Mouse (Mus musculus) midbrain, embryonic 15.5 days (tissue): ENCODE data around the gene Syce2. TPM values are rescaled to one million over a fixed set of nuclear protein-coding genes. Genes with fewer than 3 reads are reported as not detected.

ENCODE experiments used
- microRNA-seq: library from miRNA; unstranded; fragments of <30 nt; microRNA quantifications from one replicate; pipeline ENCODE4, GENCODE M21; 2016
- polyA plus RNA-seq: library from polyadenylated mRNA; unstranded; fragments of >200 nt; fragmentation: Nextera tagmentation; extraction: Ambion mirVana; gene quantifications from 2 replicates; pipeline ENCODE4 v1.2.1, GENCODE M21; 2015

The Syce2 gene
- polyA plus RNA-seq, 1 experiment from 2014 or later, result 18.4 TPM

Small RNA genes within 50 kb of the gene (microRNA-seq; reads per million reads assigned to microRNA genes)
- not detected for gene Gm24197
- 4.0 reads per million, percentile 20 among the genes with 10 or more reads in this experiment for gene Mir7069

Other genes starting within 250 kb of the Syce2 start
- gene Ier2, start 209.3 kb upstream of the Syce2 start, polyA plus RNA-seq, result 16.9 and 17.8 TPM in 2 replicates
- 63.3 and 66.7 TPM in 2 replicates for gene Trmt1, start 185.8 kb upstream of the Syce2 start, polyA plus RNA-seq
- gene Nacc1, start 184.2 kb upstream of the Syce2 start, polyA plus RNA-seq, result 16.3 and 17.2 TPM in 2 replicates
- 3.4 and 4.2 TPM in 2 replicates for gene Lyl1, start 170.7 kb upstream of the Syce2 start, polyA plus RNA-seq
- gene G430095P16Rik, start 149.1 kb upstream of the Syce2 start, polyA plus RNA-seq, result 0.97 and 1.8 TPM in 2 replicates
- gene Nfix, start 71.8 kb upstream of the Syce2 start, polyA plus RNA-seq, result 48.6 and 54.0 TPM in 2 replicates
- gene Dand5, start 49.3 kb upstream of the Syce2 start, polyA plus RNA-seq, result 12.3 and 13.4 TPM in 2 replicates
- 35.5 and 36.1 TPM in 2 replicates for gene Gadd45gip1, start 40.6 kb upstream of the Syce2 start, polyA plus RNA-seq
- gene Rad23a, start 31.4 kb upstream of the Syce2 start, polyA plus RNA-seq, result 88.2 and 91.7 TPM in 2 replicates
- gene Calr, start 25.2 kb upstream of the Syce2 start, polyA plus RNA-seq, result 669 and 673 TPM in 2 replicates
- 126 and 127 TPM in 2 replicates for gene Farsa, start 15.1 kb upstream of the Syce2 start, polyA plus RNA-seq
- gene Gcdh, start 21.8 kb downstream of the Syce2 start, polyA plus RNA-seq, result 36.1 and 37.1 TPM in 2 replicates
- 0.65 and 0.79 TPM in 2 replicates for gene Klf1, start 29.8 kb downstream of the Syce2 start, polyA plus RNA-seq
- 7.1 and 7.6 TPM in 2 replicates for gene Dnase2a, start 36.4 kb downstream of the Syce2 start, polyA plus RNA-seq
- 76.2 and 84.8 TPM in 2 replicates for gene Mast1, start 65.2 kb downstream of the Syce2 start, polyA plus RNA-seq
- gene Rtbdn, start 74.9 kb downstream of the Syce2 start, polyA plus RNA-seq, result 2.8 and 3.4 TPM in 2 replicates
- gene Gm49661, start 97.3 kb downstream of the Syce2 start, polyA plus RNA-seq, result not detected in 2 replicates
- gene Prdx2, start 97.5 kb downstream of the Syce2 start, polyA plus RNA-seq, result 1,276 and 1,344 TPM in 2 replicates
- gene Rnaseh2a, start 97.7 kb downstream of the Syce2 start, polyA plus RNA-seq, result 54.2 and 54.7 TPM in 2 replicates
- 5.5 and 6.8 TPM in 2 replicates for gene Junb, start 106.6 kb downstream of the Syce2 start, polyA plus RNA-seq
- 38.9 and 41.1 TPM in 2 replicates for gene Hook2, start 118.5 kb downstream of the Syce2 start, polyA plus RNA-seq
- not detected in 2 replicates for gene Best2, start 142.4 kb downstream of the Syce2 start, polyA plus RNA-seq
- gene Asna1, start 153.2 kb downstream of the Syce2 start, polyA plus RNA-seq, result 146 and 159 TPM in 2 replicates
- gene Trir, start 154.7 kb downstream of the Syce2 start, polyA plus RNA-seq, result 121 and 124 TPM in 2 replicates
- 64.2 and 71.0 TPM in 2 replicates for gene Tnpo2, start 164.8 kb downstream of the Syce2 start, polyA plus RNA-seq
- gene Fbxw9, start 187.9 kb downstream of the Syce2 start, polyA plus RNA-seq, result 84.5 and 86.2 TPM in 2 replicates
- 0.89 and 2.0 TPM in 2 replicates for gene Gm5741, start 195.9 kb downstream of the Syce2 start, polyA plus RNA-seq
- 111 and 112 TPM in 2 replicates for gene Dhps, start 199.6 kb downstream of the Syce2 start, polyA plus RNA-seq
- 135 TPM in 2 replicates for gene Wdr83os, start 208.6 kb downstream of the Syce2 start, polyA plus RNA-seq
- 60.3 and 66.9 TPM in 2 replicates for gene Wdr83, start 209.2 kb downstream of the Syce2 start, polyA plus RNA-seq
- 19.8 and 20.0 TPM in 2 replicates for gene Man2b1, start 211.2 kb downstream of the Syce2 start, polyA plus RNA-seq